Mouse (Mus musculus): ENCODE data around the gene C5ar1.

DNA sequence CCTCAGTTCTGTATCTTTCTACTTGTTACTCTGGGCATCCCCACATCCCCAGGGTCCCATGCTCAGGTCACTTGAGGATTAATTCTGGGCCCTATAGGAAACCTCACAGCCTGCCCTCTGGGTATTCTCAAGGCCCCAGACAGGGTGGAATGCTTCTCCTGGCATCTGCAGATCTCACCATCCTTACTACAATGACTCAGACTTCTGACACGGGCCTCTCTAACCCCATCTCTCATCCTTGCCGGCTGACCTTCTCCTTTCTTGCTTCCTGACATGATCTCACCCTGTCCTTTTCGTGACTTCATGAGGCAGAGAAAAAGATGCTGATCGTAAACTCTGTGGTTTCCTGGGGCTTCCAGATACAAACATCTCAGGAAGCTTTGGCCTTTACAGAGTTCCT, 5.1 kb downstream of the C5ar1 start:
- TF ChIP-seq POLR2A (IDR thresholded peaks at IDR 0.05; ENCODE audit: insufficient read depth, low read depth, low read length) (no peak), EP300 (IDR thresholded peaks at IDR 0.05; ENCODE audit: insufficient read depth, low read depth, low read length) (no peak), CTCF (IDR thresholded peaks at IDR 0.05) (no peak)
